Mouse (Mus musculus): ENCODE data around the gene Upk1b.

Gene Upk1b

GRCm38 (mm10) chr16:38760834-38761375, 39.2 kb downstream of the Upk1b start:
- DNase-seq: no peak

GRCm38 (mm10) chr16:38760239-38760638, 39.9 kb downstream of the Upk1b start:
- DNase-seq: no peak

GRCm38 (mm10) chr16:38758104-38758861, 41.8 kb downstream of the Upk1b start:
- no peak for DNase-seq

- DNase-seq: no peak
Measured at GRCm38 (mm10) chr16:38757626-38758025, 42.5 kb downstream of the Upk1b start.

GRCm38 (mm10) chr16:38756572-38756971, 43.6 kb downstream of the Upk1b start:
- no peak for DNase-seq

GRCm38 (mm10) chr16:38756177-38756503, 44.0 kb downstream of the Upk1b start:
- DNase-seq: no peak

GRCm38 (mm10) chr16:38755452-38756176, 44.5 kb downstream of the Upk1b start:
- DNase-seq: no peak

- DNase-seq: no peak
Measured at GRCm38 (mm10) chr16:38753631-38754030, 46.5 kb downstream of the Upk1b start.

- no peak for DNase-seq
Measured at GRCm38 (mm10) chr16:38750803-38751202, 49.3 kb downstream of the Upk1b start.

- DNase-seq: no peak
Measured at GRCm38 (mm10) chr16:38743941-38744673, 56.0 kb downstream of the Upk1b start.

- DNase-seq: peak; percentile 49
Measured at GRCm38 (mm10) chr16:38742659-38743131, 57.4 kb downstream of the Upk1b start.

- peak; percentile 86 for DNase-seq
Measured at GRCm38 (mm10) chr16:38742113-38742658, 57.9 kb downstream of the Upk1b start, which contains the start of gene B4galt4. Gene B4galt4, plus strand, starts transcription at chr16:38742264.

GRCm38 (mm10) chr16:38741204-38741903, 58.8 kb downstream of the Upk1b start:
- DNase-seq: no peak

- DNase-seq: no peak
Measured at GRCm38 (mm10) chr16:38730921-38731320, 69.2 kb downstream of the Upk1b start.

GRCm38 (mm10) chr16:38729610-38730288, 70.4 kb downstream of the Upk1b start:
- DNase-seq: peak; percentile 38

- DNase-seq: no peak
Measured at GRCm38 (mm10) chr16:38729139-38729538, 71.0 kb downstream of the Upk1b start.

- DNase-seq: no peak
Measured at GRCm38 (mm10) chr16:38728576-38729132, 71.5 kb downstream of the Upk1b start.

GRCm38 (mm10) chr16:38724974-38725373, 75.2 kb downstream of the Upk1b start:
- DNase-seq: no peak

GRCm38 (mm10) chr16:38724256-38724655, 75.9 kb downstream of the Upk1b start:
- DNase-seq: no peak

All from right cerebral cortex, adult 18-20 months (tissue).